Mouse (Mus musculus) skeletal muscle tissue, postnatal 0 days (tissue): ENCODE data around the gene Nphs1. TPM values are rescaled to one million over a fixed set of nuclear protein-coding genes. Genes with fewer than 3 reads are reported as not detected.

Source experiments
- polyA plus RNA-seq: library from polyadenylated mRNA; unstranded; fragments of >200 nt; fragmentation: Nextera tagmentation; extraction: Ambion mirVana; gene quantifications from 2 replicates; pipeline ENCODE4 v1.2.1, GENCODE M21; 2015

Gene Nphs1
- polyA plus RNA-seq, result 0.10 TPM in 1 of 2 replicates, not detected in the other

GRCm38 (mm10) chr7:30457629-30458330 is at the start of gene Nphs1, which contains the start of gene Kirrel2:
Gene Nphs1 (plus strand): TSS chr7:30458315.
Gene Kirrel2 (minus strand): TSS chr7:30457690.

DNA sequence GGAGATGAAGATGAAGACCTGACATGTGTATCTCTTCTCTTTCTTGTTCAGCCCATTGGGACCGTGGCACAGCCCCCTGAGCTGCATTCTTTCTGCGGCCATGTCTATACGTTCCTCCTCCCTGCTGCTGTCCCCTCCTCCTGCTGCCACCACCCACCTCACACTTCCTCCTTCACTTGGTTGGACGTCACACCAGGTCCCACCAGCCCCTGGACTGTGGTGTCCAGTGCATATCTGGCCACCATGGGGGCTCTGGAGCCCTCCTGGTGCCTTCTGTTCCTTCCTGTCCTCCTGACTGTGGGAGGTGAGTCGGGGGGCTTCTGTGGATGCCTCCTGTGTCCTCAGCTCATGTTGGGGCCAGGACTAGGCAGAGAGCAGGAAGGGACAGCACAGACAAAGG is 44.5 kb upstream of the Nphs1 start, which contains the start of gene Tyrobp:
TSS of gene Tyrobp (plus strand) at position 165 of the 400 bp plus-strand sequence.

DNA sequence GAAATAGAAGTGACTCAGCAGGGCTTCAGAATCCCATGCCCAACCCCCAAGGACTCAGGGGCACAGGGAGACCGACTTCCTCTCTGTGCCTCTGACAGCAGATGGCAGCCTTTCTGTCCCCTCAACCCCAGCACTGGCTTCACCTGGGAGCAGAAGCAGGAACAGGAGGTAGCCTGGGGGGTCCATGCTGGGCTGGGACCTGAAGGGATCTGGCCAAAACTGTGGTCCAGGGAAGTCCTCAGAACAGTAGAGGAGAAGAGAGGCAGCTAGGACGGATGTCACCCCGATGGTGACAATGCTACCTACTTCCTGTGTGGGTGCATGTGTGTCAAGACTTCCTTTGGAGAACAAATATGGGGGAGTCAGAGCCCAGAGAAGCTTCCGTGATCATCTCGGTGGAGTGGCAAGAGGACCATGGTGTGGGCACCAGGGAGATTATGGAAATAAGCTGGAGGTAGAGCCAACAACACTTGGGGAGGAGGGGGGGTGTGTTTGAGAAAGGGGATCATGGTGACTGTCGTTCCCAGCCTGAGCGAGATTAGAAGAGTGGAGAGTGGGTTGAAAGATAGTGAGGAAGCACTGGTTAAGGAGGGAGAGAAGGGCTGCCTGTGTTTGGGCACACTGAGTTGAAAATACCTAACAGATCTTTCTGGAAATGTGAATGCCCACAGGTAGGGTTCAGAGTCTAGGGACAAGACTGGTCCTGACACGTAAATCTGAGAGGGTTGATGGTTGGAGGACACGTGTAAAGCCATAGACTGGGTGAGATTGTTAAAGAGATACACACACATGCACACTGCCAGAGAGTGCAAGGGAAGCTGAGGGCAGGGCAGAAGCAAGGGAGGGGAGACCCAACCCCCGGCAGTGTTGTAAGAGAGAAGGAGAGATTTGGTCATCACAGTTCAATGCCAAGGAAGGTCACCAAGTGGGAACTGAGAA is 38.3 kb upstream of the Nphs1 start, which contains the start of gene Hcst:
TSS of gene Hcst (minus strand) at position 294 of the 939 bp plus-strand sequence.

DNA sequence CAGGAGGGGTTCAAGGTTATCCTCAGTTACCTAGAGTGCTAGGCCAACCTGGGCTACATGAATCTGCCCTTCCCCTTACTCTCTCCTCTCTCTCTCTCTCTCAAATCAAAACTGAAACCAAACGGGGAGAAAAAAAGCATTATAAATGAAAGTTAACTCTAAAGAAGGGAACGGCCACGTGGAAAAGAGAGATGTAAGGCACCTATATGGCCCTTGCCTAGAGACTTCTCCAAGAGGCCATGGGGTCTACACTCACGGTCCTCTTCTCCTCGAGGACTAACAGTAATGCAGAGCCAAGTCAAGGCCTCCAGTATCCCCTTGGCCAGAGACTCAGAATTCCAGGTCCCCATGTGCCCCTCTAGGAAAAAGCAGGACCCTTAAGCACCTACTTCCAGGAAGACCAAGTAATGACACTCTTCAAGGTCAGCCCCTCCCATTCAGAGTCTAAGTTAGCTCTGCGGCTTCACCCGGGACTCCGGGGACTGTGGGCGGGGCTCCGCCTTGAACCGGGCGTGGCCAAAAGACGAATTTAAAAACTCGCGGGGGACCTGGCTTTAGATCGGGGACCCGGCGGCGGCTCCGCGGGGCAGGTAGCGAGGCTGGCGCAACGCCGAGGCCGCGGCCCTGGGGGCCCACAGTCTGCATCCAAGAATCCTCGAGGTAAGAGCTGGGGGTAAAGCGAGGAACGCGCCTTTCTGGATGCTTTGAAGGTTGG is 36.8 kb upstream of the Nphs1 start, which contains the start of gene Nfkbid:
TSS of gene Nfkbid (plus strand) at position 558 of the 715 bp plus-strand sequence.

DNA sequence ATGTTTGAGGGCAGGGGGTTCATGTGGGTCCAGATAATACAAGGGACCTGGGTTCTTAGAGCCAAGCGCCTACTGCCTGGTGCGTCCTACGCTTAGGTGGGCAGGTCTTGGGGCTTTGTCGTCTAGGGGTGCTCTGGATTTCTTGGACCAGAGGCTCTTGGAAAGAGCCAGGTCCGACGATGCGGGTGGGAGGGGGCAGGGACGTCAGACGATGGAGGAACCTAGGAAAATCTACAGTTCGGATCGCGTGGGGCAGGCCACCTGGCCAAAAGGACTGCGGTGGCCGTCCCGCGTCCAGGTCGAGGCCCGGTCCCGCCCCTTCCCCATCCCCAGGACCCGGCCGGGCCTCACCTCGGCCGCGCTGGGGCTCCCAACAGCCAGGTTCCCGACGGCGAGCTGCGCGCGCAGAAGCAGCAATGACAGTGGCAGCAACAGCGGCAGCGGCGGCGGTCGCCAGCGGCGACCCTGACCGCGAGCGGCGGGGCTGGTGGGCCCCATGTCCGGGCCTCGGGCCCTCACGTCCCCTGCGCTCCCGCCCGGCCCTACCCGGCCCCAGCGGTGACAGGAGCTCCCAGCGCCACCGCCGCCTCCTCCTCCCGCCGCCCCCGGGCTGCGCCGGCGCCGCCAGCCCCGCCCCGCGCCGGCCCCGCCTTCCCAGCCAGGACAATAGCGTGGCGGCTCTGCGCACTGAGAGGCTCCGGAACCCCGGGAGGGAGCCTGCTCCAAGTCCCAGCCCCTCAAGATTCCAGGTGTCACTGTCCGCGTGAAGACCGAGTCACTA is 13.0 kb upstream of the Nphs1 start, which contains the start of gene Aplp1:
TSS of gene Aplp1 (minus strand) at position 565 of the 781 bp plus-strand sequence.

DNA sequence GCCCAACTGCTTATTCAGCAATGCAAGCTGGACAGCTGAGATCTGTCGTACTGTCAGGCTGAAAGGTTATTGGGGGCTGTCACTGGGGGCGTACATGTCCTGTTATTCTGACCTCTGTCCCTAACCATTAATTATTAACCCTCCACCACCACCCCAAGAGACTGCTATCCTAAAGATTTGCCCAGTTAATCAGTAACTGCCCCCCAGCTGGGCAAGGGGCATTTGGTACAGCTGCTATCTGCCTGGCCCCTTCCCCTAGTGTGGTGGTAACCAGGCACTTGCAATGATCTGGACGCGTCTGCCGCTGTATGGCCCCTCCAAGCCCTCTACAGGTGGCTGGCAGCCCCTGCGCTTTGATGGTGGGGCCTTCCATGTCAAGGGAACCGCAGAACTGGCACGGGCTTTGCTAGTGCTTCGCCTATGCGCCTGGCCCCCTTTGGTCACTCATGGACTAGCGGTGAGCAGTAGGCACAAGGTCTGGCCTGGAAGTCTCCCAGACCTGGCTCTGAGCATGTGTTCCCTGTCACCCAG is 35.4 kb downstream of the Nphs1 start, which contains the start of gene Prodh2:
TSS of gene Prodh2 (plus strand) at position 222 of the 531 bp plus-strand sequence.

DNA sequence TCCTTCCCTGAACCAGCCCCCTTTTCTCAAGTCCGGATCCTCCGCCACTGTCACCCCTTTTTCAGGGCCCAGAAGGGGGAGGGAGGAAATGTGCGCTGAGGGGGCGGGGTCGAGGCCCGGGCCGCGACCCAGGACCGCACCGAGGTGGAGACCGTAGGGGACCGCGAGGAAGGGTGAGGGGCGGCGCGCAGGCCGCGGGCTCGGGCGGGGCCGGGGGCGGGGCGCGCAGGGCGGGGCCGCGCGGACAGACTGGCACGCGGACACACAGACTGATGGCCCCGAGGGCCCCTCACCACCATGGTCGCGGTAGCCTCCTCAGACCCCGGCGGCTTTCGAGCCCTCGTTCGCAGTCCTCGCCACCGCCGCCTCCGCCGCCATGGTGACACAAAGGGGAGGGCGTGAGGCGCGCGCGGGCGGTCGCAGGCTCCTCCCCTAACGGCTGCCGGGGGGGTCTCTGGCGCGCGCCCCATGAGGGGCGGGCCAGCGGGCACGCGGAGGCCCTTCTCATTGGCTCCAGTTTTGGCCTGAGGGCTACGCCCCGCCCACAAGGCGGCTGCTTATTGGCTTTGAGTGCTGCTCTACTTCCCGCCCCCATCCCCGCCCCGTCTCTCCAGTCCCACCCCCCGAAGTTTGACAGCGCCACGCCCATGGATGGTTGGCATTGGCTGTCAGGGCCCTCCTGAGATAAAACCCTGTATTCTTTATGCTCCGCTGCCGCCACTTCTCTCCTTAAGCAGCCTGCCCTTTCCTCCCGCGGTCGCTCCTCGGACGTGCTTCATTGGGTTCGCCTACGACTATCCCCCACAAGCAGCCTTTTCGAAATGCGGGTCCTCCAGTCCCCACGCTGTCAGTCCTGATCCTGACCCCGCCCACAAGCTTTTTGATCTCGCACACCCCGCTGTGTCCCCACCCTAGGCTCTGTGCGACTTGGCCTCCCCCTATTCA is 76.8 kb downstream of the Nphs1 start, which contains the start of gene Arhgap33:
TSS of gene Arhgap33 (minus strand) at position 428 of the 945 bp plus-strand sequence.

Other genes with a start within 250 kb of the Nphs1 start
- gene Polr2i, start 226.4 kb upstream of the Nphs1 start, polyA plus RNA-seq, result 125 and 135 TPM in 2 replicates
- 84.9 and 101 TPM in 2 replicates for gene Tbcb, start 226.0 kb upstream of the Nphs1 start, polyA plus RNA-seq
- gene Ovol3, start 222.6 kb upstream of the Nphs1 start, polyA plus RNA-seq, result 1.5 and 1.8 TPM in 2 replicates
- 0.44 and 0.58 TPM in 2 replicates for gene Thap8, start 178.2 kb upstream of the Nphs1 start, polyA plus RNA-seq
- gene Wdr62, start 177.9 kb upstream of the Nphs1 start, polyA plus RNA-seq, result 2.5 and 3.6 TPM in 2 replicates
- gene Clip3, start 166.6 kb upstream of the Nphs1 start, polyA plus RNA-seq, result 10.4 and 11.7 TPM in 2 replicates
- 47.9 and 48.6 TPM in 2 replicates for gene Alkbh6, start 149.6 kb upstream of the Nphs1 start, polyA plus RNA-seq
- gene Syne4, start 143.5 kb upstream of the Nphs1 start, polyA plus RNA-seq, result 4.4 and 5.0 TPM in 2 replicates
- gene E130208F15Rik, start 136.6 kb upstream of the Nphs1 start, polyA plus RNA-seq, result 1.6 TPM in 1 of 2 replicates, not detected in the other
- 19.2 and 19.3 TPM in 2 replicates for gene Sdhaf1, start 134.4 kb upstream of the Nphs1 start, polyA plus RNA-seq
- 1.1 TPM in 2 replicates for gene Lrfn3, start 95.5 kb upstream of the Nphs1 start, polyA plus RNA-seq
- 68.8 and 91.3 TPM in 2 replicates for gene Tyrobp, start 44.6 kb upstream of the Nphs1 start, polyA plus RNA-seq
- gene Hcst, start 38.5 kb upstream of the Nphs1 start, polyA plus RNA-seq, result 2.9 and 3.6 TPM in 2 replicates
- 0.27 and 0.44 TPM in 2 replicates for gene Nfkbid, start 36.6 kb upstream of the Nphs1 start, polyA plus RNA-seq
- 2.2 and 2.6 TPM in 2 replicates for gene Aplp1, start 12.8 kb upstream of the Nphs1 start, polyA plus RNA-seq
- gene Kirrel2, start 625 bp upstream of the Nphs1 start, polyA plus RNA-seq, result 0.09 and 0.23 TPM in 2 replicates
- 0.07 TPM in 1 of 2 replicates, not detected in the other for gene Prodh2, start 35.3 kb downstream of the Nphs1 start, polyA plus RNA-seq
- 1.6 and 1.7 TPM in 2 replicates for gene Arhgap33, start 76.7 kb downstream of the Nphs1 start, polyA plus RNA-seq
- 249 and 337 TPM in 2 replicates for gene Hspb6, start 93.9 kb downstream of the Nphs1 start, polyA plus RNA-seq
- 3.3 TPM in 2 replicates for gene Proser3, start 94.0 kb downstream of the Nphs1 start, polyA plus RNA-seq
- 27.5 and 27.9 TPM in 2 replicates for gene Lin37, start 101.5 kb downstream of the Nphs1 start, polyA plus RNA-seq
- gene U2af1l4, start 105.0 kb downstream of the Nphs1 start, polyA plus RNA-seq, result 84.5 and 85.4 TPM in 2 replicates
- 3.2 and 3.3 TPM in 2 replicates for gene Gm49396, start 105.0 kb downstream of the Nphs1 start, polyA plus RNA-seq
- gene Psenen, start 105.3 kb downstream of the Nphs1 start, polyA plus RNA-seq, result 120 and 135 TPM in 2 replicates
- gene Igflr1, start 107.1 kb downstream of the Nphs1 start, polyA plus RNA-seq, result 0.66 and 1.7 TPM in 2 replicates
- 3.0 and 3.9 TPM in 2 replicates for gene Kmt2b, start 130.4 kb downstream of the Nphs1 start, polyA plus RNA-seq
- 0.10 and 0.15 TPM in 2 replicates for gene Zbtb32, start 140.6 kb downstream of the Nphs1 start, polyA plus RNA-seq
- 0.39 and 0.53 TPM in 2 replicates for gene Upk1a, start 154.5 kb downstream of the Nphs1 start, polyA plus RNA-seq
- 1,910 and 2,111 TPM in 2 replicates for gene Cox6b1, start 167.8 kb downstream of the Nphs1 start, polyA plus RNA-seq
- gene Etv2, start 177.5 kb downstream of the Nphs1 start, polyA plus RNA-seq, result not detected in 2 replicates
- 65.4 and 67.4 TPM in 2 replicates for gene Rbm42, start 192.0 kb downstream of the Nphs1 start, polyA plus RNA-seq
- 7.5 and 9.5 TPM in 2 replicates for gene Haus5, start 206.7 kb downstream of the Nphs1 start, polyA plus RNA-seq
- not detected in 2 replicates for gene Pmis2, start 213.3 kb downstream of the Nphs1 start, polyA plus RNA-seq
- gene 2200002J24Rik, start 240.6 kb downstream of the Nphs1 start, polyA plus RNA-seq, result 0.33 TPM in 1 of 2 replicates, not detected in the other